Mouse (Mus musculus) cerebellum, adult 11-12 months (tissue): ENCODE measurements around the gene Dnmbp.

Source experiments
- DNase-seq: peaks from one replicate; pipeline ENCODE4 v3.0.0; 2022

Dnmbp gene

GRCm38 (mm10) chr19:43943076-43943475 is 3.1 kb upstream of the Dnmbp start:
- no peak for DNase-seq

DNA sequence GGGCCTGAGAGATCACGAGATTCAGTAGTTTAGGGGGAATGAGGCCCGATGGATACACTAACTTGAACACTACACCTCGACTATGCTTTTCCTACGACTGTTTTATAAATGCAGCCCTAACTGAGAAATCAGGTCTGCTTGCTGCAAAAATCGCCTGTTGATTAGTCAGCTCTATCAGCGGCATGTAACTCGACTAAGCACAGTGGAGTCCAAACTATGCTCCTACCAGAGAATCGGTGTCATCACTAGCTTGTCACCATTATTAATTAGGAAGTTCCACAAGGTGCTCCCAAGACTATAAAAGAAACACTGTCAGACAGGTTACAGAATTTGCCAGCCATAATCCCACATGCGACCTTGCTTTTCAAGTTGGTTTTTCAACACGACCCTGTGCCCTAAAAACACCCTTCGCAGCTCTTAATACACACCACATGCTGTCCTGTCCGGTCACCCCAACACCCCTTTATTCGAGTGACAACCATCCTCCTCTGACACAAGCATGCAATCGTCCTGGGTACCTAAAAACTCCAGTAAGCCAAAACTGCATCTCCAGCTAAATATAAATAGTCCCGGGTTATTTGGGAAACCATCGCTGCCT is 721 bp downstream of the Dnmbp start:
- no peak for DNase-seq

GRCm38 (mm10) chr19:43938355-43938754 is 1.6 kb downstream of the Dnmbp start:
- no peak for DNase-seq

GRCm38 (mm10) chr19:43930926-43931325 is 9.1 kb downstream of the Dnmbp start:
- no peak for DNase-seq

DNA sequence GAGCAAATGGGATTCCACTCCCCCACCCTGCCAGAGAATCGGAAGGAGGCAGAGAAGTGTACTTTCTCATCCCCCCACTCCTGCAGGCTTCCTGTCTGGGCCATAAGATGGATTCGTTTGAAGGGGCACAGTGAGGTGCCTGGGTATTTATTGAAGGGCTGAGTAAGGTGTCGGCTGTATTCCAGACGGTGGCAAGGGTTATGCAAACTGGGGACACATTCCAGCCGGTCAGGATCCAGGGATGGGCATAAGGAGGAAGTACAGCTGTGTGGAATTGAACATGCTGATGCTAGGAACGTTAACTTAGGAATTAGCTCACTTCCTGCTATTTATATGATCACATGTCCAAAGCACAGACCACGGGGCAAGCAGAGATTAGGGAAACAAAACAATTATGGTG is 9.6 kb downstream of the Dnmbp start:
- DNase-seq: no peak

- no peak for DNase-seq
Observed at GRCm38 (mm10) chr19:43929869-43930268, 10.1 kb downstream of the Dnmbp start.

DNA sequence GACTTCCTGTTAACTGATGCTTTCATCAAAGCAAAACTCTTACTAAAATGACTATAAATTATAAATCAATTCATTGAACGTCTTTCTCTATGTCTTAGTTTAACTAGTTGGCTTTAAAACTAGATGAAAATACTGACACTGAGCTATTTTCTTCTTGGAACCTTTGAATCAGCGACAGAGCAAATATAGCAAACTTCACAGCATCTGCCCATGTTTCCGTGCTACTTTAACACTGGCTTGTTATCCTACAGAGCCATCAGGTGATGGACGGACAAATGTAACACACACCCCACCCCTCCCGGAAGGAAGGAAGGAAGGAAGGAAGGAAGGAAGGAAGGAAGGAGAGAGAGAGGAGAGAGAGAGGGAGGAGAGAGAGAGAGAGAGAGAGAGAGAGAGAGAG is 12.0 kb downstream of the Dnmbp start:
- no peak for DNase-seq

DNA sequence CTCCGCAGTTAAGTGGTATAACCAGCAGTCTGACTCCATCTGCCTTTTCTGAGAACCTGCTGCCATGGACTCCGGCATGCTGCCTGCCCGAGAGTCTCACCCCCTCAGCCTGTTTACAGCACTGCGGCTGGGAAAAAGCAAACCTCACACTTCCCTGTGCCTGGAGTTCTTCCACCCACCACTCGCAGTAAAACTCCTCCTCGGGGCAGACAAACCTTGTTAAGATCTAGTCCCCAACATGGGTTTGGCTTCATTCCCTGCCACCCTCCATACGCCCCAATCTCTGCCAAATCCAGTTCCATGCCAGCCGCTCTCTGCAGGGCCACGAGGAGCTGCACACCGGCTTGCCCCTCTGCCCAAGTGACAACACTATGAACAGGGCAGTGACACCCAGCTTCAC is 12.9 kb downstream of the Dnmbp start:
- peak; percentile 59 for DNase-seq

DNA sequence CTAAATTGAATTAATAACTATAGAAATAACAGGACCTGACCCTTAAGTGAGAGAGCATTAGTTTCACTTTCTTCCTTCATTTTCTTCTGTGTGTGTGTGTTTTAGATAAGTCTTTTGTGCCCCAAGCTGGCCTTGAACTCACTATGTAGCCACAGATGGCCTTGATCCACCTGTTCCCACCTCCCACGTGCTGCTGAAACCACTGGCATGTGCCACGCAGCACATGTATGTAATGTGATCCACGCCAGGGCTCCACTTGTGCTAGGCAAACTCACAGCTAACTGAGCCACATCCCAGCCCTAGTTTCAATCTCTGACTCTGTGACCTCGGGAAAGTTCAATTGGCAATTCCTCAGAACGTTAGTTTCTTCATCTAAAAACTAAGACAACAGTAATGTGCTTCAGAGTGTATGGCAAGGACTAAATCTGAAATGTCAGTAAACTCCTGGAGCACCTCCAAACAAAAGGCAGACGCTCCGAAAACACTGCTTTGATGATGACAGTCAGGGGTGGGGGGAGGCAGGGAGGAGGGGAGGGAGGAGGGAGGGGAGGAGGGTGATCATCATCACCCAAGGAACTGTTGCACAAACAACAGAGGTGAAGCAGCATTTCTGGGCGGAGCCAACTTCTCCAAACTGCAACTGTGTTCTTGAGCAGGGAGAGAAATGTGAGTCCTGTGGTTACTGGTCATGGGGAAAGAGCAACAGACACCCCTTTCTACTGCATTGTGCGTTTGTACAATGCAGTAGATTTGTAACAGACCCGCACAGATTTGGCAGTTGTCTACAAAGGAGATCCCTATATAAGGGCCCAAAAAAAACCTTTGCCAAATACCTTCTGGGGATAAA is 13.6 kb downstream of the Dnmbp start:
- DNase-seq: no peak

DNA sequence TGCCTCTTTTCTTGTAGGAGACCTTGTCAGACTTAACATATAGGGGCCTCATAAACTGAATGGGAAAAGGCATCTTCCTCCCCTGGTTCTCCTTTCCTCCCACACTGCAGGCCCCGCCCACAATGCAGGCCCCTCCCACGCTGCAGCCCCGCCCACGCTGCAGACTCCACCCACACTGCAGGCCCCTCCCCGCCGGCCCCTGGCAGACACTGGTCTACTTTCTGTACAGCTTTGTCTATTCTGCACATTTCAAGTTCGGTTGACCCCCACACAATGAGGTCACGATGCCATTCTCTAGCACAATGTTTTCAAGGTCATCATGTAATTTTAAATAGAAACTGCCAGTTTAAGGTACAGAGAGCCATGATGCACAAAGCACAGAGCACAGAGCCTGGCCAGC is 15.6 kb downstream of the Dnmbp start:
- no peak for DNase-seq

DNA sequence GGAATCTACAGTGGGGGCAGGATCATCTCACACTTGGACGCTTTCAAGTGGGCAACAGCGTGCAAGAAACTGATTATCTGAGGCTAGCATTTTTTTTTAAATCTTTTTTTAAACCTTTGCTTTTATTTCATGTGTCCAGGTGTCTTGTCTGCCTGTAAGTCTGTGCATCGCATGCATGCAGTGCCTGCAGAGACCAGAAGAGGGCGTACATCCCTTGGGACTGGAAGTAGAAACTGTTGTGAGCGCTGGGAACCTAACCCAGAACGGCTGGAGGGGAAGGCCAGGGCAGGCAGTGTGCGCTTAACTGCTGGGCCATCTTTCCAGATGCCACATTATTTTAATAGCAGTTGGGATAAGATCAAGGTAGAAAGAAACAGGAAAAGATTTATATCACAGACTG is 17.0 kb downstream of the Dnmbp start:
- no peak for DNase-seq

DNA sequence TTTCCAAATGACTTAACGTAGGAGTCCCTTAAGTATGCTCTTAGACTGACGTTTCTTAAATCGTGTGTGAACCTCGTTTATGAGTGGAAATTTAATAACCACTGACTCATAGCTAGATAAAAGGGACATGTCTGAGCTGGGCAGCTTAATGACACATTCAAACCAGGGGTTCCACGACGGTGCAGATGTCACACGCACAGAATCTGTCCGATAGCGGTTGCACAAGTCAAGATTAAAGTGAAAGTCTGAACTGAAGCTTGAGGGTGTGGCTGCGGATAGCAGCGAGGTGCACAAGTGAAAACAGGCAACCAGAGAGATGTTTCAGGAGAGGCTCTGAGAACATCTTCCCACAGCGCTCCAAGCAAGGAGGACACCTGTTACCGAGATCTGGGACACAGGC is 18.6 kb downstream of the Dnmbp start:
- no peak for DNase-seq

- no peak for DNase-seq
Observed at GRCm38 (mm10) chr19:43920453-43921300, 19.3 kb downstream of the Dnmbp start.

- DNase-seq: no peak
Observed at GRCm38 (mm10) chr19:43919841-43920240, 20.1 kb downstream of the Dnmbp start.

- DNase-seq: no peak
Observed at GRCm38 (mm10) chr19:43918834-43919233, 21.2 kb downstream of the Dnmbp start.

DNA sequence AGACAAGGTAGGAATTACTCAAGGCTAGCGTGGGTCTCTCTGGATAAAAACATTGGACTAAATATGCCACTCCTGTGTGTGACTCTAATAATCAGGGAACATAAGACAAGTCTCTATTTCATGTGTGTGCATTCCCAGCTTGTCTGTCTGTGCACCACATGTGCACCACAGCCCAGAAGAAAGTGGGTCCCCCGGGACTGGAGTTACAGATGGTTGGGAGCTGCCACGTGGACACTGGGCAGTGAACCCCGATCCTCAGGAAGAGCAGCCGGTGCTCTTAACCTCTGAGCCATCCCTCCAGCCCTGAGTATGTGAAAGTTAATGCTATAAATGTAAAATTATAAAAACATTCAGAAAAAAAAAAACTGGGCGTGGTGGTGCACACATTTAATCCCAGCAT is 22.2 kb downstream of the Dnmbp start:
- DNase-seq: no peak

- no peak for DNase-seq
Observed at GRCm38 (mm10) chr19:43917406-43917691, 22.6 kb downstream of the Dnmbp start.

GRCm38 (mm10) chr19:43916586-43917405 is 23.2 kb downstream of the Dnmbp start:
- DNase-seq: no peak

DNA sequence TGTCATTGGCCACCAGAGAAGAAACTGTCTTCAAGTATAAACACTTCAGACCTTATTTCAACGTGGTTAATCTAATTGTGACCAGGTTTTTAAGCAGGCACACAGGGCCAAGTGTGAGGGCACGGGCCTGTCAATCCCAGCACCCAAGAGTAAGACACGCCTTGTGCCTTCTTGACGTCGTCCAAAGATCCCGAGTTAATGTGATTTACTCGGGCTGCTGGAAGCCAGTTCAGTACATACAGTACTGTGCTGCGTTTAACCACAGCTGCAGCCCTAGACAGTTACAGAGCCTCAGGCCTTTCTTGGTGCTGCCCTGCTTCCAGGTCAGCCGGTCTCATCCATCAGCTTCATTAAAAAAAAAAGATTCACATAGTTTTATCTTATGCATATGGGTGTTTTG is 24.6 kb downstream of the Dnmbp start:
- DNase-seq: no peak

- no peak for DNase-seq
Observed at GRCm38 (mm10) chr19:43914986-43915385, 25.0 kb downstream of the Dnmbp start.

DNA sequence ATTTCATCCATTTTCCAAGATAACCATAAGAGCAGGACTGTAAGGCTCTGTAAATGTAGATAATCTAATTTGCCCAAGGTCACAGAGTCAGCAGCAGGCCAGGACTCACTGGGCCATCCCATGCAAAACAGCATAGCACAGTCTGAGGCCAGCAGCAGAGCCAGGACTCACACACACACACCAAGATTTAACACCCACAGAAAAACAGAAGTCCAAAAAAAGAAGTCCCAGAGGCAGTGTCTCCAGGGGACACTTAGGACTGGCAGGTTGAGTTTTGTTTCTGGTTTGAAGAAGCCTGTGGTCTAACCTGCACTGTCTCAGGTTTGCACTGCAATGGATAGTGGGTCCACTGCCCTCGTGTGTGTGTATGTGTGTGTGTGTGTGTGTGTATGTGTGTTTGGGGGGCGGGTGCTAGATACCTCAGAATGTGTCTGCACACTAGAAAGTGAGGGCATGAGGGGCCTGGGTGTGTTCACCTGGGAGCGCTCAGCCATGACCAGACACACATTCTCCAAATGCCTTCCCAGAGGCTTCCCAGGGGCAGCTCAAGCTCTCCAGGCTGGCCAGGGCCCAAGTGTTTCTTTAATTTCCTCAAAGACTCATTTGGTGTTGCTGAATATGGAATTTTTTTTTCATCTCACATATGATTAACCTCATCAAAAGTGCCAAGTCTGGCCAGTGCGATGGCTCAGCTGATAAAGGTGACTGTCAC is 27.1 kb downstream of the Dnmbp start:
- no peak for DNase-seq

DNA sequence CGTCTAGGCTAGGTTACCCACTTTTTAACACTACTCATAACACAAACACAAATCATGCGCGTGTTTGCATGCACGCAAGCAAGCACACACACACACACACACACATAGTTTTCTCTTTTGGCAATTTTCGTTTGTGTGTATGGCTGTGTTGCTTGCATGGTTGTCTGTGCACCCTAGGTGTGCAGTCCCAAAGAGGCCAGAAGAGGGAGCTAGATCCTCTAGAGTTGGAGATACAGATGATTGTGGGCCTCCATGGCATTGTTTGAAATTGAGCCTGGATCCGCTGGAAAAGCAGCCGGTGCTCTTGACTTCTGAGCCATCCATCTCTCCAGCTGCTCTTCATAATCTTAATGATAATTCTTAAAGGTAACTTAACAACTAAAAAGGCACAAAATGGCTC is 33.5 kb downstream of the Dnmbp start:
- no peak for DNase-seq
